Mouse (Mus musculus) c-Kit-positive CD71-negative TER-119-negative erythroid progenitor cells, embryonic 14.5 days (primary cell): ENCODE data around the gene Prox1.

Experiments used
- DNase-seq: peaks from one replicate; pipeline ENCODE4 v3.0.0-alpha.2; 2013; ENCODE audit warnings: low read depth

Gene Prox1

DNA sequence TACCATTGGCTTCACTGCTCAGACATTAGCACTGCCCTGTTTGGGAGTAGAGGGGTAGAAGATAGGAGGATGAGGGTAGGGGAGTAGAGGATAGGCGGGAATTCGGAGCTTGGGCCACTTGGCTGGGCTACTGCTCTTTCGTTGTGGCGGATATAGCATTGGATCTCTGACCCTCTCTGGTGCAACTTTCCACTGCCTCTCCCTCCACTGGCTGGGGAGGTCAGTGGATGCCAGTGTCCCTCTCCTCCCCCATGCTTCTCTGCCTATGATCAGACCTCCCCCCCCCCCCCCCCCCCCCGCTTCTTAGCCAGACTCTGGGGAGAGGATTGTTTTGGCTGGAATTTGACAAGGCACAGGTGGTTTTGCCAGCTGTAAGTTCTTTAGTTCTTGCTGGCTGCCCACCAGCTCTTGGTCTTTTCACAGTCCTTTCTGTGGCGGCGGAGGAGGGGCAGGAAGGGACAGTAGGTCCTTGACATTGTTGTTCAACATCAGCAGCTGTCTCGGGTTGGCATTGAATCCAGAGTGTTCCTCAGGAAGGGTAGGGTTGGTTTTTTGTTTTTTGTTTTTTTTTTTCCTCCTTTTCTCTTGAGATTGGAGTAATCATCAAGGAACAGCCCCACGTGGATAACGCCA, 90.8 kb downstream of the Prox1 start:
- no peak for DNase-seq

DNA sequence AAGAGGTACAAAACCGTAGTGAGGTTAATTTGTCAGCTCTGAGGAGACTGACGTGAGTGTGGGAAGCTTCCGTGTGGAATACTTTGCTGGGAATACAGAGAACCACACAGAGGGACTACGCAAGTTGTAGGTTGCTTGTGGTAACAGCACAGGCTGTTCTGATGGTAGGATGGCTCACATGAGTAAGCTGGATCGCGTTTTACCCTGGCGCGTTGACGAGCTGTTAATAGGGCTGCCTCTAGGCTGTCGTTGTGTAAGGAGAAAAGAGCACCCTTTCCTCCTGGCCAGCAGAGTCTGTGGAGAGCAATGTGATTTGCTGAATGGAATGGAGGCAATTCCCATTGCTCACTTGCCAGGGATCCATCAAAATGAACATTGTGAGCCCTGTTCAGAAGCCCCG, 93.9 kb downstream of the Prox1 start:
- no peak for DNase-seq
